Mouse (Mus musculus) spleen, postnatal 36 days (tissue): ENCODE results near the gene Trim8.
A peak's percentile ranks its signal among the peaks of the same experiment; 100 is the strongest.

ENCODE experiments used
- DNase-seq, 2 experiments: peaks; one replicate each; pipeline ENCODE4 v3.0.0; 2022; ENCODE audit warnings: low spot score in 2 of 2, mixed read lengths in 1 of 2

Trim8 gene

DNA sequence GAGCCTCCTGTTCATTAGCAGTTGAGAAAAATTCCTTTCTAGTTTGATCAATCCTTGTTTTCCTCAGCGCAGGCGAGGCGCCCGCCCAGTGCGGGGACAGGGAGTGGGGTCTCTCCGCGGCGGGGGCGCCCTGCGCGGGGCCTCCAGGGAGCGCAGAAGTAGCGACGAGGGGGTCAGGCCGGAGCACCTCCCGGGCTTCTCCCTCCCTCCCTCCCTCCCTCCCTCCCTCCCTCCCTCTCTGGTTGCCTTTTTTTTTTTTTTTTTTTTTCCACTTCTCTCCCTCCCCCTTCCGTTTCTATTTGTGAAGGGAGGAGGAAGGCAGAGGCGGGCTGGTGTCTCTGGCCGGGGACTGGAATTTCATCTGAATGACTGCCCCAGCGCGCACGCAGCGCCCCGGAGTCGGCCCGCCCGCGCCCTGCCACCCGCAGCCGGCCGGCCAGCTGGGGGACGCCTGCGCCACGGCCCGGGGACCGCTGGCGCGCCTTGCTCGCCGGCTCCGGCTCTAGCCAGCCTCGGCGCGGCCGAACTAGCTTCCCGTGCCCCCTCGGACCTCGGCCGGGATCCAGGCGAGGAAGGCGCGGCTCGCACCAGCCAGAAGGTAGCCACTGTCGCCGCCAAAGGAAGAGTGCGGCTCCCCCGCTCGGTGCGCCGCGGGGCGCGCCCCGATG is at the start of gene Trim8:
Trim8 (plus strand) TSS at position 302 of the 668 bp plus-strand sequence.
- DNase-seq, result peak; percentile 65 to 66

- DNase-seq, result peak; percentile 47 to 54
Observed at GRCm38 (mm10) chr19:46452052-46452827, 49.3 kb upstream of the Trim8 start.

DNA sequence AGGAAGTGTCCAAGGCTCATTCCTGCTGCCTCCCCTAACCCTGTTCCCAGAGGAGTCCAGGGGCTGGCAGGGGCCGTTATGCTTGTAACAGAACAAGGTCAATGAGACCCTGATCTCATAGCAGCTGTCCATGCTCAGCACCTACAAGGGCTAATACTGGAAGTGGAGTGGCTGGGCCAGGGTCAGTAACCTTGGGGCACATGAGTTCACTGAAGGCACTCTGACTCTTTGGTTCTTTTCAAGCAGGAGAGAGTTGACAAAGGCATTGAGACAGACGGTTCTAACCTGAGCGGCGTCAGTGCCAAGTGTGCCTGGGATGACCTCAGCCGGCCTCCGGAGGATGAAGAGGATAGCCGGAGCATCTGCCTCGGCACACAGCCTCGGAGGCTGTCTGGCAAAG is 48.6 kb upstream of the Trim8 start:
- no peak for DNase-seq

- peak; percentile 47 to 49 for DNase-seq
Observed at GRCm38 (mm10) chr19:46454126-46454880, 47.2 kb upstream of the Trim8 start.

DNA sequence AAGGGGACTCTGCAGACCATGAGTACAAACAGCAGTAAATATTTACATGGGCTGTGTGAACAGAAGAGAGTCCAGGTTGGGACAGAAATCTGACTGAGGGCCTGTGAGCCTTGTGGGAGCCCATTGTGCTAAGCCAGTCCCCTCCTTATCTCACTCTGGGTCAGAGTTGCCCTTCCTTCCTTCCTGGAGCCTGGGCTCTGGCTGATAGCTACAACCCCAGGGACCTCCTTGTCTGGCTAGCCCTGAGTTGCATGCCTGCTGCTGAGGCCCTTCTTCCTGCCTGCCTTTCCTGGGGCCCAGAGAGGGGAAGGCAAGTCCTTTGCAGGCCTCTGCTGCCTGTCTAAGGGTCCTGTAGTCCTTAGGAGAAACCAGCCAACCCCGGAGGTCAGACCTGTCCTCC is 46.5 kb upstream of the Trim8 start:
- DNase-seq, result peak; percentile 50 to 52

DNA sequence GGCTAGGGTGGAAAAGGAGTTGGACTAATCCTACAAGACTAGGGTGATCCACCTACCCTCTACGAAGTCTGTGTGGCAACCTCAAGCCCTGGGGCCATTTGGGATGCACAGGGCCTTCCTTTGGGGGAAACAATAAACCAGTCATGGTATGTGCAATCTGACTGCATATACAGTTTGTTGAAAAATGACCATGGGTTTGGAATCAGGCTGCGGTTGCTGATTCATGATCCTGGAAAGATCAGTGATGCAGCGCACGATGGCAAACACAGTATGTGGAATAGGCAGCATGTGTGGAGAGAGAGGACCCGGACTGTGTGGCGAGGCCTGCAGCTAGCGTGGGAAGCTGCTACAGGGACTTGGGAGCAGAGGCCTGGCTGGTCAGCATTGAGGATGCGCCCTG is 45.9 kb upstream of the Trim8 start:
- DNase-seq, result no peak

- DNase-seq, result no peak
Observed at GRCm38 (mm10) chr19:46456018-46456735, 45.3 kb upstream of the Trim8 start.

GRCm38 (mm10) chr19:46457798-46458197 is 43.7 kb upstream of the Trim8 start:
- no peak for DNase-seq

DNA sequence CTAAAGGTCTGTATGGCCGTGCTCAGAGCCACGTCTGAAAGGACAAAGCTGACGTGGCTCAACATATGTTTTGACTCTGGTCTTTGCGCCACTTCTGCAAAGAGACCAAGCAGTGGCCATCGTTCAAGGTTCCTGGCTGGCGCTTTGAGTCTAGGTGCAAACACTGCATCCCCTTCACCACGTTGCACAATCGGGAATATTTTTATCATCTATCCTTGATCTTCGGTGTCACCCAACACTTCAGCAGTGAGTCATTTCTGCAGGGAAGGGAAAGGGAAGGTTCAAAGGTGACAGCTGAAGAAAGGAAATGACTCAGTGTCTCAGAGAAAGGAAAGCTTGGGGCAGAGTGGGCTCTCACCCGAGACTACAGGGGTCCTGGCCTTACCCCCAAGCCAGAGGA is 42.2 kb upstream of the Trim8 start:
- DNase-seq, result no peak

GRCm38 (mm10) chr19:46459889-46460288 is 41.6 kb upstream of the Trim8 start:
- DNase-seq, result no peak

GRCm38 (mm10) chr19:46462574-46462973 is 38.9 kb upstream of the Trim8 start:
- DNase-seq, result no peak

DNA sequence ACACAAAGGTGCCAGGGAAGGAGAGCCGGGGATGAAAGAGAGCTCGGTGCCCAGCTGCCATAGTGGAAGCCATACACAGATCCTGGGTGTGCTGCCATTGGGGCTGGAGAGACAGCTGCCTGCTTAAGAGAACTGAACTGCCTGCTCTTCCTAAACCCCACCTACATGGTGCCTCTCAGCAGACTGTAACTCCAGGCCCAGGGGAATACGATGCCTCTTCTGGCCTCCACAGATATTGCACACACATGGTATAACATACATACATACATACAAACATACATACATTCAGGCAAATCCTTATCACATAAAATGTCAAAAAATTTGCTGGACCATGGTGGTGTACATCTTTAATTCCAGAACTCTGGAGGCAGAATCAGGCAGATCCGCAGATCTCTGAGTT is 38.1 kb upstream of the Trim8 start:
- DNase-seq, result no peak

GRCm38 (mm10) chr19:46466160-46466559 is 35.3 kb upstream of the Trim8 start:
- DNase-seq, result peak; percentile 91 to 93

DNA sequence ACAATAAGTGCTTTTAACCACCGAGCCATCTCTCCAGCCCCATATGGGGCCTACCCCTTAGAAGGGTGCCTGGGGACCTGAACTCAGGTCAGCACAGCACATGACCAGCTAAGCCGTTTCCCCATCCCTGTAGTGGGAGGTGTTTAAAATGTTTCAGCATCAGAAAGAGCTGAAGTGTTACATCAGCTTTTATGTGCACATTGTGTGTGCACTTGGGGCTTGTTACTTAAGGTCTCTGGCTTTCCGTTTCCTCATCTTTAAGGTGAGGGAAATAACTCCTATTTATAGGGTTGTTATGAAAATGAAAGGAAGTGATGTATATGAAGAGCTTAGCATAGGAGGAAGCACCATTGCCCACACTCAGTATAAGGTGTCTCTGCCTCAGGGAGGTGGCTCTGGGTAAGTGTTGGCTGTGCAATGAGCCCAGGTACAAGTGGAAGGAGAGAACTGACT is 34.4 kb upstream of the Trim8 start:
- peak; percentile 62 to 72 for DNase-seq

- DNase-seq, result no peak
Observed at GRCm38 (mm10) chr19:46470364-46471240, 30.9 kb upstream of the Trim8 start.

DNA sequence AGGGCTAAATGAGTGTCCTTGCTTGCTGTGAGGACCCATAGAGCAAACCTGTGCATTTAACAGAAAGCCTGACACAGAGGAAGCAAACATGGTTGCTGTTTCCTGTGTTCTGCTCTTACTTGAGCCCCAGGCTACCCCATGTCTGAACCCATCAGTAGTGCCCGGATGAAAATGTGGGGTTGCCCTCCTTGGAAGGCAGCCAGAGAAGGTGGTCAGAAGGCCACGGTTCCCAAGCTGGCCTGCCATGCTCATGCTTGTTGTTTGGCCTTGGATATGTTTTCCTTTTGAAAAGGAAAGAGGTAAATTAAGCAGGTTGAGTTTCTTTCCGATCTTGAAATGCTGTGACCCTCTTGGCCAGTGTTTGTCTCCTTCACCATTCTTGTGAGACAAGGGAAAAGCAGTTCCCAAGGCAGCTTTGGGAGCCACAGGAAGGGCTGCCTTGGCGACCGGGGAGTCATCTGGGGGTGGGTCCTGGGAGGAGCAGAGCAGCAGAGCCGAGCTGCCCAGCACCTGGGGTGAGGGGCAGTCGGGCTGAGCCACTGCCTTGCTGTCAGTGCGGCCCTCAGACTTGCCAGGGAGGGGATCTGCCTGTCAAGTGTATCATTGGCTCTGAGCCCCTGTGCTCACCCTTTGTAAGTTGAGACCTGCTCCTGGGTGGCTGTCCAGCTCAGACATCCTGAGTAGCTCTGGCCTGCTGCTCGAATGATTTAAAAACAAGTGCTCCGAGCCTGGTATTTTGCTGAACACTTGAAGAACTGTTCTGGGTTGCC is 30.0 kb upstream of the Trim8 start:
- DNase-seq, result no peak

GRCm38 (mm10) chr19:46477432-46477845 is 24.1 kb upstream of the Trim8 start:
- no peak for DNase-seq

DNA sequence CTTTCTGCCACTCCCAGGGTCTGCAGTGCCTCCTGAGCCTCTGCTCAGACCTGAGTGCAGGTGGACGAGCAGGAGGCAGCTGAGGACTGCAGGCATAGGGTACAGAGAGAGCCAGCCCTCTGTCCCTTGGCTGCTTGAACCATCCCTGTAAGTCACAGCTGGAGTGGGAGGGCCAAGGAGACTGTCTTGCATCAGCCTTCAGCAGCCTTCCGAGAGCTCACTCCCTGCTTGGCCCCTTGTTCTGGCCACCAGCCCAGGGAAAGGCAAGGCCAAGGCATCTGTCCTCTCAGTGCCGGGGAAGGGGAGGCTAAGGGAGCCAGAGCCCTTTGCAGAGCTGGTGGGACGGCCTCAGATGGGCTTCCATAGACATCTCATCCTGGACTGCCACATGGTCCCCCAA is 23.3 kb upstream of the Trim8 start:
- no peak for DNase-seq

DNA sequence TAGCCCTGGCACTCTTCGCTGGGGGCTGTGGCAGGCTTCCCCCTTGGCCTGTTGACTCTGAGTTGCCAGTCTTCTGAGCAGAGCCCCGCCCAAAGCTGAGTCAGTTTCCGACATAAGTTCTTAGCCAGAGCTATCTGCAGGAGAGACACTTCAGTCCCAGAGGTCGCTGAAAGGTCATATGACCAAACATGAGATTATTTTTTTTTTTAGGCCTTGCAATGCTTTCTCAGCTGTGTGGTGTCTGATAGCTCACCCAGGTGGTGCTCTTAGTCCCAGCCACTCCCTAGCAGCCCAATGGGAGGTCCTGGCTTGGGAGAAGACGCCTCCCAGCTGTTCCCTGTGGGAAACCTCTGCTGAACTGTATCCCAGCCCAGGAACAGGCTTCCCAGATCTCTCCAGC is 22.7 kb upstream of the Trim8 start:
- peak in 1 of 2 experiments; percentile 36 for DNase-seq
